Mouse (Mus musculus) E14TG2a.4 (cell line): ENCODE results near the gene Tnks2.
A peak's percentile ranks its signal among the peaks of the same experiment; 100 is the strongest.
"Not testable (repeated sequence)": the region's sequence is repeated elsewhere in the genome, so short reads cannot be mapped to it uniquely, and the experiment has no call there.

ENCODE experiments used
- H3K27me3 ChIP-seq: 2 replicates; pipeline ENCODE4 v1.6.1; 2014; ENCODE audit warnings: low read length, control low read depth; ENCODE audit not compliant: insufficient read depth
- H3K36me3 ChIP-seq: 2 replicates; pipeline ENCODE4 v1.6.1; 2014; ENCODE audit warnings: low read length, control low read depth; ENCODE audit not compliant: insufficient read depth
- H3K4me1 ChIP-seq: replicated peaks from 2 replicates; pipeline ENCODE4 v1.6.1; 2014; ENCODE audit warnings: low read depth, low read length, control low read depth
- H3K4me3 ChIP-seq: replicated peaks from 2 replicates; pipeline ENCODE4 v1.5.1; 2014; ENCODE audit warnings: mild to moderate bottlenecking, low read length
- H3K9me3 ChIP-seq: 2 replicates; pipeline ENCODE4 v1.6.1; 2014; ENCODE audit warnings: low read length, control low read depth
- CTCF ChIP-seq: conservative IDR thresholded peaks from 2 replicates; pipeline ENCODE4 v1.5.1; 2014; ENCODE audit warnings: low read length
- NANOG ChIP-seq: IDR thresholded peaks from 2 replicates; pipeline ENCODE4 v1.6.1; 2014; ENCODE audit warnings: borderline replicate concordance, low read length, mixed read lengths
- POU5F1 ChIP-seq: IDR thresholded peaks from 2 replicates; pipeline ENCODE4 v1.6.1; 2014; ENCODE audit warnings: low read length, borderline replicate concordance

Gene Tnks2

DNA sequence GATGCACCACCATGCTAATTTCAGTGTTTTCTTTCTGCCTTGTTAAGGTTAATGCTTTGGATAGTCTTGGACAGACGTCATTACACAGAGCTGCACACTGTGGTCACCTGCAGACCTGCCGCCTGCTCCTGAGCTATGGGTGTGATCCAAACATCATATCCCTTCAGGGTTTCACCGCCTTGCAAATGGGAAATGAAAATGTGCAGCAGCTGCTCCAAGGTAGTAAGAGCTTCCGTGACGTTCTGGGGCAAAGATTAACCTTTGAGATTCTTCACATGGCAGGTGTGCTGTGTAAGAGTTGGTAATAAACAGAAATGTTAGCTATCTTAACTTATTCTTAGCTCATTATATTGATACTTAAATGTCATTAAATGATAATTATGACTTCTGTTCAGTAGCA lies 31.9 kb downstream of the Tnks2 start:
- TF ChIP-seq NANOG: no peak
- no peak for TF ChIP-seq POU5F1
- H3K36me3 ChIP-seq: peaks cover 96% of the 10 kb centered on the region
- H3K4me1 ChIP-seq: no peaks in the 10 kb centered on the region
- no peaks in the 10 kb centered on the region for H3K9me3 ChIP-seq
- H3K4me3 ChIP-seq: no peak overlapping the region
- no peaks in the 10 kb centered on the region for H3K27me3 ChIP-seq

- H3K4me3 ChIP-seq: no peak overlapping the region
- no peaks in the 10 kb centered on the region for H3K9me3 ChIP-seq
- TF ChIP-seq POU5F1 (no peak), NANOG (no peak), CTCF (no peak)
- H3K36me3 ChIP-seq: peaks cover 96% of the 10 kb centered on the region
- no peaks in the 10 kb centered on the region for H3K4me1 ChIP-seq
- no peaks in the 10 kb centered on the region for H3K27me3 ChIP-seq
These were observed 33.4 kb downstream of the Tnks2 start for GRCm38 (mm10) chr19:36867416-36867815.

- H3K4me3 ChIP-seq, H3K27me3 ChIP-seq, H3K4me1 ChIP-seq, H3K9me3 ChIP-seq: not testable (repeated sequence)
- H3K36me3 ChIP-seq: peaks cover 97% of the 10 kb centered on the region
- peak; percentile 41 for TF ChIP-seq CTCF
These were observed 34.6 kb downstream of the Tnks2 start for GRCm38 (mm10) chr19:36868675-36869074.

GRCm38 (mm10) chr19:36874651-36875050 lies 40.6 kb downstream of the Tnks2 start:
- Histone ChIP-seq H3K9me3 (no peaks in the 10 kb centered on the region), H3K4me3 (no peak overlapping the region), H3K4me1 (no peaks in the 10 kb centered on the region), H3K27me3 (no peaks in the 10 kb centered on the region), H3K36me3 (peaks cover 100% of the 10 kb centered on the region)
- TF ChIP-seq CTCF: no peak
- TF ChIP-seq NANOG: no peak
- TF ChIP-seq POU5F1: no peak

DNA sequence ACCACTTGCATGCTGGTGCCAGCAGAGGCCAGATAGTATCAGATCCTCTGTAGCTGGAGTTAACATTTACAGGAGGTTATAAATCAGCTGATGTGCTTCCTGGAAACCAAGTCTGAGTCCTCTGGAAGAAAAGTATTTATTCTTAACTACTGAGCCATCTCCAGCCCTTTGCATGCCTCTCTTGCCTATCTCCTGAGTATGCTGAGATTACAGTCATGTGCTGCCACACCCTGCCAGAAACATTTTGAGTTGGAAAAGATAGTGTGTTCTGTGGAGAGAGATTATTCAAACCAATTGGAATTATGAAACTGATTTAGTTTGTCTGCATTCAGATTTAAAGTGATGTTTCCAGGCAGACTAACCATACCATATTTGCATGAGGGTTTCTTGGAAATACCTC lies 43.3 kb downstream of the Tnks2 start:
- Histone ChIP-seq H3K36me3 (peaks cover 100% of the 10 kb centered on the region), H3K4me1 (no peaks in the 10 kb centered on the region), H3K4me3 (no peak overlapping the region), H3K27me3 (no peaks in the 10 kb centered on the region), H3K9me3 (no peaks in the 10 kb centered on the region)
- TF ChIP-seq NANOG (no peak), POU5F1 (no peak), CTCF (no peak)

DNA sequence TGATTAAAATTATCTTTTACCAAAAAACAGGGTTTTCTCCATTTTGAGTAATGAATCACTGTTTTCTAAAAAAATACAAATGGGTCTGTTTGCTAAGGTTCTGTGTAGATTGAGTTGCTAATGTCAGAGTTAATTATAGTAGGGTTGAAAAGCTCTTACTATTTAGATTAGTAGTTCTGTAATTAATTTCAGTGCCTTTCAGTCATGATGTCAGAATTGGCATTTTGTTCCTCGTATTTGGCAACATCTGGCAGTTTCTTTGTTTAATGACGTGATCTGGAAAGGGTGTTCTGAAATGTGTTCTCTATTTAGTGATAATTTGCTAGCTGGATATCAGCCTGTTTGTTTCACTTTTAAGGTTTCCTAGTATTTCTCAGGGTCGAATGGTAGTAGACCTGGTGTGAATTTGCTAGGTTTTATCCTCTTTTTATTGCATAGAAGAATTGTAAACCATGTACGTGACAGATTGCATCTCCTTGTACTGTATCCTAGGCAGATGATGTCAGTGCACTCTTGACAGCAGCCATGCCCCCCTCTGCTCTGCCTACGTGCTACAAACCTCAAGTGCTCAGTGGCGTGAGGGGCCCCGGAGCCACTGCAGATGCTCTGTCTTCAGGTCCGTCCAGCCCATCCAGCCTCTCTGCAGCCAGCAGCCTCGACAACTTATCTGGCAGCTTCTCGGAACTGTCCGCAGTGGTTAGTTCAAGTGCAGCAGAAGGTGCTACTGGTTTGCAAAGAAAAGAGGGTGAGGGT lies 44.9 kb downstream of the Tnks2 start:
- TF ChIP-seq NANOG (no peak), POU5F1 (no peak), CTCF (no peak)
- Histone ChIP-seq H3K27me3 (no peaks in the 10 kb centered on the region), H3K4me1 (no peaks in the 10 kb centered on the region), H3K36me3 (peaks cover 100% of the 10 kb centered on the region), H3K4me3 (no peak overlapping the region), H3K9me3 (no peaks in the 10 kb centered on the region)

GRCm38 (mm10) chr19:36883119-36883518 lies 49.1 kb downstream of the Tnks2 start:
- peaks cover 100% of the 10 kb centered on the region for H3K36me3 ChIP-seq
- H3K4me1 ChIP-seq: peaks cover 14% of the 10 kb centered on the region
- no peaks in the 10 kb centered on the region for H3K9me3 ChIP-seq
- no peaks in the 10 kb centered on the region for H3K27me3 ChIP-seq
- no peak overlapping the region for H3K4me3 ChIP-seq
- TF ChIP-seq POU5F1 (no peak), CTCF (peak; percentile 92)

- peaks cover 100% of the 10 kb centered on the region for H3K36me3 ChIP-seq
- H3K9me3 ChIP-seq: no peaks in the 10 kb centered on the region
- peak; percentile 53 for TF ChIP-seq CTCF
- TF ChIP-seq POU5F1: no peak
- H3K4me1 ChIP-seq: peaks cover 15% of the 10 kb centered on the region
- H3K27me3 ChIP-seq: no peaks in the 10 kb centered on the region
- H3K4me3 ChIP-seq: no peak overlapping the region
These were observed 52.3 kb downstream of the Tnks2 start for GRCm38 (mm10) chr19:36886316-36886715.

- H3K27me3 ChIP-seq: no peaks in the 10 kb centered on the region
- no peak for TF ChIP-seq CTCF
- no peak for TF ChIP-seq NANOG
- peaks cover 100% of the 10 kb centered on the region for H3K36me3 ChIP-seq
- no peaks in the 10 kb centered on the region for H3K9me3 ChIP-seq
- no peak overlapping the region for H3K4me3 ChIP-seq
- H3K4me1 ChIP-seq: peaks cover 15% of the 10 kb centered on the region
These were observed 53.7 kb downstream of the Tnks2 start for GRCm38 (mm10) chr19:36887706-36888105.
